Mouse (Mus musculus): ENCODE measurements around the gene 1300017J02Rik. TPM values are rescaled to one million over a fixed set of nuclear protein-coding genes. Genes with fewer than 3 reads are reported as not detected.

The 1300017J02Rik gene
- polyA plus RNA-seq, 1 experiment = not detected

DNA sequence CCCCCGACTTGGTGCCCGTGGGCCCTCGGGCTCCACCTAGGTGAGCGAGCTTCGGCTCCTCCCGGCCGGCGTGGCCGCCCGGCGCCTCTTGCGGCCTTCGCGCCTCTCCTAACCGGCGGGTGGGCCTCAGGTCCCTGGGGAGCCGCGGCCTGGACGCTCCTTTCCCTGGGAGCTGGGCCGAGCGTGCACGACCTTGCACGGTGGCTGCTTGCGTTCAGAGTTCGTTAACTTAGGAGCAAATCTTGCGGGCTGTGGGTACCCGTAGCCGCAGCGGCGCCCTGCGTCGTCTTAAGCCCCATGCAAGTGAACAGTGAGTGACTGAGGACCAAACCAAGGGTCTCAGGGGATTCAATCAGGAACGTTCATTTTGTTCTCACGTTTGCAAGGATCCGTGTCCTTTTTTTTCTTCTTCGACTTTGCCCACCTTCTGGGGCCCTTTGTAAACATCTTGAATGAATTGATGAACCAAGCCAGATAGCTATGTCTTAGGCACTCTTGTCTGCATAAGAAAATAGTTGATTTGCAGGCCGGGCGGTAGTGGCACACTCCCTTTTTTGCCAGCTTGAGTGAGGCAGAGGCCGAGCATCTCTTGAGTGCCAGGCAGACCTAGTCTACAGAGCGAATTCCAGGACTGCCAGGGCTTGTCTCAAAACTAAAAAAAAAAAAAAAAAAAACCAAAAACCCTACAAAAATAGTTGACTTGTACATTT is 605 bp upstream of the 1300017J02Rik start:
- Histone ChIP-seq H3K4me3 (ENCODE audit: insufficient read depth, low read length) (peak overlapping the region; percentile 83), H3K27ac (ENCODE audit: insufficient read depth, low read depth, low read length) (no peak overlapping the region), H3K4me1 (ENCODE audit: control insufficient read depth, insufficient read depth, low read length) (peaks cover 3% of the 10 kb centered on the region; the same call in 1 of the 2 replicates)
- no peak for TF ChIP-seq CTCF (IDR thresholded peaks at IDR 0.05; ENCODE audit: low read depth, low read length)
- no peak for TF ChIP-seq POLR2A (IDR thresholded peaks at IDR 0.05; ENCODE audit: borderline replicate concordance, low read depth, low read length)

- H3K27ac ChIP-seq (ENCODE audit: insufficient read depth, low read depth, low read length) = no peak overlapping the region
- TF ChIP-seq POLR2A (IDR thresholded peaks at IDR 0.05; ENCODE audit: borderline replicate concordance, low read depth, low read length) (no peak), CTCF (IDR thresholded peaks at IDR 0.05; ENCODE audit: low read depth, low read length) (no peak)
- H3K4me1 ChIP-seq (ENCODE audit: control insufficient read depth, insufficient read depth, low read length) = peaks cover 3% of the 10 kb centered on the region; the same call in 1 of the 2 replicates
- H3K4me3 ChIP-seq (ENCODE audit: insufficient read depth, low read length) = no peak overlapping the region
Observed at GRCm38 (mm10) chr9:103302666-103303065, 2.2 kb downstream of the 1300017J02Rik start.

DNA sequence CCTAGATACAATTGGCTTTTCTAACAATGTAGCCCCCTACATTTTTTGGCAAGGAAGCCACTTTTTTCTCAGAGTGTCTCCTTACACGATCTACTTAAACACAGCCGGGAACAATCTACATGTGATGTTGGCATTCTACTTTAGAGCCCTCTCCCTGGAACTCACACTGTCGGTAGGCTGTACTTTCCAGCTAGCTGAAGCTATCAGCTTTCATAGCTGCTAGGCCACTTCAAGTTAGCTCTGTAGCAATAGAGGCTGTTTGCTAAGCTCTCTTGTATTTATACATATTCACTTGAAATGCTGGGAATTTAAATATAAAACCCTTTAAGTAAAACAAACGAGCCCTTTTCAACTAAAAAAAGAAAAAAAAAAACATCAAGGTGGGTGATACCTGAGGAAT is 2.6 kb downstream of the 1300017J02Rik start:
- Histone ChIP-seq H3K4me1 (ENCODE audit: control insufficient read depth, insufficient read depth, low read length) (peaks cover 3% of the 10 kb centered on the region; the same call in 1 of the 2 replicates), H3K4me3 (ENCODE audit: insufficient read depth, low read length) (no peak overlapping the region), H3K27ac (ENCODE audit: insufficient read depth, low read depth, low read length) (no peak overlapping the region)
- TF ChIP-seq POLR2A (IDR thresholded peaks at IDR 0.05; ENCODE audit: borderline replicate concordance, low read depth, low read length) (no peak), CTCF (IDR thresholded peaks at IDR 0.05; ENCODE audit: low read depth, low read length) (no peak)

DNA sequence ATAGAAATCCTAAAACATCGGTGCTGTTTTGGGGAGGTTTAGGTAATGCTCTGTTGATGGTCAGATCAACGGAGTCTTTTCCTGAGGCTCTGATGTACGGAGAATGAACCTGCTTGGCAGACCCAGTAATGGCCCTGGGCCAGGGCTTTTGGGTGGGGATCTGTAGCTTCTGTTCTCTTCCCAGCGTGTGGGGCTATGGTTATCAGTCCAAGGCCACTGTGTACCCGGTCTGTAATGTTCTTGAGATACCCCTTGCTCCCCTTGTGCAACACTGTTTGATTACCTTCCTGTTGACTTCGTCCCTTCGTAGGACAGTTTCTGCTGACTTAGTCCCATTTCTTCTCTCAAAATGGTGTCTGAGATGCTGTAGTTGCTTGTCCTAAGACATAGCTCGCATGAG is 3.8 kb downstream of the 1300017J02Rik start:
- H3K4me3 ChIP-seq (ENCODE audit: insufficient read depth, low read length) = no peak overlapping the region
- TF ChIP-seq CTCF (IDR thresholded peaks at IDR 0.05; ENCODE audit: low read depth, low read length) (no peak), POLR2A (IDR thresholded peaks at IDR 0.05; ENCODE audit: borderline replicate concordance, low read depth, low read length) (no peak)

DNA sequence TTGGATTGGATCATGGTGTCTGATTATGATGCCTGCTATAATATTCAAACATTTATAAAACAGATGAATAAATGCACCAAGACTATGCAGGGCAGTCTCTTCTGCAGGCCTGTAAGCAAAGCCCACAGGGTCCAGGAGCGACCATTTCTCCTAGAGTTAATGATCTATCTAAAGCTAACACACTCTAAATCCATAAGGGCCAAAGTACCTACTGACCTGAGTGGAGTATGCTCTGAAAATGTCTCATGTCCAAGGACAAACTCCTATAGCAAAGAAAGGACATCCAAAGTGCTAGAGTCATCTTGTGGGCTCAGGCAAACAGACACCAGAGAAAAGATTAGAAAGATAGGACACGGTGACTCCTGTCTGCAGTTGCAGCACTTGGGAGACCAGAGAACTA is 10.4 kb downstream of the 1300017J02Rik start:
- Histone ChIP-seq H3K4me3 (ENCODE audit: insufficient read depth, low read length) (no peak overlapping the region), H3K4me1 (ENCODE audit: control insufficient read depth, insufficient read depth, low read length) (no peaks in the 10 kb centered on the region), H3K27ac (ENCODE audit: insufficient read depth, low read depth, low read length) (no peak overlapping the region)
- TF ChIP-seq CTCF (IDR thresholded peaks at IDR 0.05; ENCODE audit: low read depth, low read length) = no peak
- no peak for TF ChIP-seq POLR2A (IDR thresholded peaks at IDR 0.05; ENCODE audit: borderline replicate concordance, low read depth, low read length)

More for the DNA sequence above, 3.8 kb downstream of the 1300017J02Rik start:
- no peaks in the 10 kb centered on the region for H3K4me1 ChIP-seq (ENCODE audit: control insufficient read depth, insufficient read depth, low read length)
- no peak overlapping the region for H3K27ac ChIP-seq (ENCODE audit: insufficient read depth, low read depth, low read length)

DNA sequence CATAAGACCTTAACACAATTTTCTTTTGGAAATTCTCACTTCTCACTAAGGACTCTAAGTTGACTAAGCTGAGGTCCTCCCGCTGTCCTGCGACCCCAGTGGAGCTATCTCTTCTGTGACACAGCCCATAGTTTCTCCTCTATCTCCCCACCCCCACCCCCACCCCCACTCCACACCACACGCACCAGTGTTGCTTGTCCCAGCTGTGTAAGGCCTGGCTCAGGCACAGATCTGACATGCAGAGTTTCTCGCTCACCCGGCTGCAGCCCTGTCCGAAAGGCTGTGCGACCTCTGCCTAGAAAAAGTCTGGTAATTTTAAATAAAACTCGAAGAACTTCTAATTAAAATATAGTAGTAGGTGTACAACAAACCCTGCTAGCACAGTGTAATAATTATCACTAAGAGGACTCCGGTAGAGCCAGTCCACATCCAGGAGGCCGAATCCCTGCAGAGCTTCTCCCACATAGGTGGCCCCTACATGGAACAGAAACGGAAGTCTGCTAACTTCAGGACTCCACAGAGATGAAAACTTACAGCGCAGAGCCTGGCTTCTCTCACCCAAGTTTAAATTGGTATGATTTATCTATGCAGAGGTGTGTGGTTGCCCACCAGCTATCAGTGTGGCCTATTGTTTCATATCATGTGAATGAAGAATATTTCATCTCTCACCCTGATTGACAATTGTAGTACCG is 16.2 kb downstream of the 1300017J02Rik start:
- no peak overlapping the region for H3K27ac ChIP-seq (ENCODE audit: insufficient read depth, low read depth, low read length)
- no peak overlapping the region for H3K4me3 ChIP-seq (ENCODE audit: insufficient read depth, low read length)
- TF ChIP-seq POLR2A (IDR thresholded peaks at IDR 0.05; ENCODE audit: borderline replicate concordance, low read depth, low read length) = no peak
- no peak for TF ChIP-seq CTCF (IDR thresholded peaks at IDR 0.05; ENCODE audit: low read depth, low read length)
- no peaks in the 10 kb centered on the region for H3K4me1 ChIP-seq (ENCODE audit: control insufficient read depth, insufficient read depth, low read length)

DNA sequence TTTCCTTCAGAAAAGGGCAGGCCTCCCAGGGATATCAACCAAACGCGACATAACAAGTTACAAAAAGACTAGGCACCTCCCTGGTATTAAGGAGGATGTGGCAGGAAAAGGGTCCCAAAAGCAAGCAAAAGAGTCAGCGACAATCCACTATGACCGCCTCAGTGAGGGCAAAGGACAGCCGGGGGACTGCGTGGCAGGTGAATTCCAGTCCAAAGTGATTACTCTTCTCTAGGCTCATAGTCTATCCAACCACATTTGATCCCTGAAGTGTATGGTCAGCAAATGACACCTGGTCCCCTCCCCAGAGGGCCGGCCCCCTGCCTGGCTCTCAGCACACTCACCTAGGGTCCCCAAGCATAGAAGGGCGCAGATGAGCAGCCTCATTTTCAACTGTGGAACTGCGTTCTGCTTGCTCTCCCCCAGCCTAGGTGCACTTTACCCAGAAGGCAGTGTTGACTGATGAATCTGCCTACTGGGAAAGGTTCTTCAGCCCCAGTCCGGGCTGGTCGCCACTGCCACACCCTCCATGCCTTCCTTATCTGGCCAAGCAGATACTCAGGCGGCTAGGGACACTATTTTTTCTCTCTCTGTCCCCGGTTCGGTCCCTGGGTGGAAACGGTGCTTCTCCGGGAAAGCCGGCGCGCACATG is 16.9 kb downstream of the 1300017J02Rik start:
- H3K27ac ChIP-seq (ENCODE audit: insufficient read depth, low read depth, low read length) = no peak overlapping the region
- no peak for TF ChIP-seq CTCF (IDR thresholded peaks at IDR 0.05; ENCODE audit: low read depth, low read length)
- H3K4me1 ChIP-seq (ENCODE audit: control insufficient read depth, insufficient read depth, low read length) = no peaks in the 10 kb centered on the region
- H3K4me3 ChIP-seq (ENCODE audit: insufficient read depth, low read length) = no peak overlapping the region

DNA sequence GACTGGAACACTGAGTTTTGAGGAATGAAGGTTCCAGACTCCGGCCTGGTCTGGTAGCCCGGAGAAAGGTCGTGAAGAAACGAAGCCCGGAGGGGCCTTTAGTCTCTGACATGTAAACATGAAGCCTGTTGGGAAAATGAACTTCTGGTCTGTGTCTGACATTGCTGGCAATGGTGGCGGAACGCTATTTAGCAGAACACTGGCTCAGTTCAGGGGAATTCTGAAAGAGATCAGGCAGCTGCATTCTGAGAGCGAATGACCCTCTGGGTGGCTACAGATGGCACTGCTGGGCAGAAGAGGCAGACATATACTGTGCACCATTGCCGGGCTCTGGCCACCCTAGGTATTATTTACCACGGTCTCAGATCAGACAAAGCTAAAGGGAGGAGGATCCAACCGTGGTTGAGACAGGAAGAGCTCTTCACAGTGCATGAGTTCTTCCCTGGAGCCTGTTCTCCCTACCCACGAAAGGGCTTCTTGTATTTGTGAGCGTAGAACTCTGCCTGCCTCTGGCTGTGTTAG is 17.9 kb downstream of the 1300017J02Rik start:
- TF ChIP-seq CTCF (IDR thresholded peaks at IDR 0.05; ENCODE audit: low read depth, low read length) = no peak
- no peak for TF ChIP-seq POLR2A (IDR thresholded peaks at IDR 0.05; ENCODE audit: borderline replicate concordance, low read depth, low read length)
- no peak overlapping the region for H3K4me3 ChIP-seq (ENCODE audit: insufficient read depth, low read length)
- H3K27ac ChIP-seq (ENCODE audit: insufficient read depth, low read depth, low read length) = no peak overlapping the region
- no peaks in the 10 kb centered on the region for H3K4me1 ChIP-seq (ENCODE audit: control insufficient read depth, insufficient read depth, low read length)

DNA sequence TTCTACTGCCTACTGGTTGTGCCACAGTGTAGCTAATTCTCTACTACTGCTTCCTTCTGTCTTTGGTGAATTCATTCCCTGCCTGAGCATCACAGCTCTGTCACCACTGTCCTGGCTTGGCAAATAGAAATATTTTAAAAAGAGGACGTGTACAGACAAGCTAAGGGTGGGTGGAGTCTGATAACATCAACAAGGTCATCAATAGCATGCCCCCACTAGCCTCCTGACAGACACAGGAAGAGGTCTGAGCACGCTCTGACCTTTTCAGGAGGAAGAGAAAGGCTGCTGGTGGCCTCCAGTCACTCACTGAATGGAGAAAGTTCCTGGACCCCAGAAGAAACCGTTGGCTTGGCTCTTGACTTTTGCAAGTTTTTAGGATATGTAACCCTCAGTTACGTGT is 18.5 kb downstream of the 1300017J02Rik start:
- no peak overlapping the region for H3K27ac ChIP-seq (ENCODE audit: insufficient read depth, low read depth, low read length)
- no peaks in the 10 kb centered on the region for H3K4me1 ChIP-seq (ENCODE audit: control insufficient read depth, insufficient read depth, low read length)
- no peak for TF ChIP-seq CTCF (IDR thresholded peaks at IDR 0.05; ENCODE audit: low read depth, low read length)
- TF ChIP-seq POLR2A (IDR thresholded peaks at IDR 0.05; ENCODE audit: borderline replicate concordance, low read depth, low read length) = no peak
- no peak overlapping the region for H3K4me3 ChIP-seq (ENCODE audit: insufficient read depth, low read length)

DNA sequence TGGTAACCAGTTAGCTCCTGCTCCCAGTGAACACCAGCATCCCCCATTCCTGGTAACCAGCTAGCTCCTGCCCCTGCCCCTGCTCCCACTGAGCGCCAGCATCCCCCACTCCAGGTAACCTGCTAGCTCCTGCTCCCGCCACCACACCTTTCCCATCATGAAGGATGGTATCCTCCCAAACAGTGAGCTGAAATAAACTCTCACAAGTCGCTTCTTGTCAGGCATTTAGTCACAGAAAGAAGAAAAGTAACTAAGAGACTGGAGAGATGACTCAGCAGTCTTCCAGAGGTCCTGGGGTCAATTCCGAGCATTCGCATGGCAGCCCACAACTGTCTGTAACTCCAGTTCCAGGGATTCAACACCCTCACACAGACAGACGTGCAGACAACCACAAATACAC is 28.0 kb downstream of the 1300017J02Rik start:
- no peak overlapping the region for H3K27ac ChIP-seq (ENCODE audit: insufficient read depth, low read depth, low read length)
- peaks cover 1% of the 10 kb centered on the region for H3K4me1 ChIP-seq (ENCODE audit: control insufficient read depth, insufficient read depth, low read length)
- no peak overlapping the region for H3K4me3 ChIP-seq (ENCODE audit: insufficient read depth, low read length)
- no peak for TF ChIP-seq POLR2A (IDR thresholded peaks at IDR 0.05; ENCODE audit: borderline replicate concordance, low read depth, low read length)
- no peak for TF ChIP-seq CTCF (IDR thresholded peaks at IDR 0.05; ENCODE audit: low read depth, low read length)
